Mouse (Mus musculus) intestine, embryonic 16.5 days (tissue): Measurements from ENCODE around the gene Sema3f. TPM values are rescaled to one million over a fixed set of nuclear protein-coding genes. Genes with fewer than 3 reads are reported as not detected.

ENCODE experiments used
- ATAC-seq: fragments of 200-750 bp; cut with Nextera tagmentation; 2 replicates; pipeline ENCODE4 v1.8.0; 2017; ENCODE audit warnings: moderate TSS enrichment, moderate library complexity
- H3K27ac ChIP-seq: fragments of 300-500 bp; sonication (generic); 2 replicates; pipeline ENCODE4 v1.5.1; 2014; ENCODE audit warnings: mild to moderate bottlenecking, low read length
- H3K27me3 ChIP-seq: fragments of 300-500 bp; sonication (generic); replicated peaks from 2 replicates; pipeline ENCODE4 v1.6.1; 2014; ENCODE audit warnings: low read length, control low read depth, mixed read lengths; ENCODE audit not compliant: control insufficient read depth, insufficient read depth
- H3K36me3 ChIP-seq: fragments of 300-500 bp; sonication (generic); 2 replicates; pipeline ENCODE4 v1.6.1; 2014; ENCODE audit warnings: low read length, control low read depth; ENCODE audit not compliant: control insufficient read depth, insufficient read depth
- H3K4me1 ChIP-seq: fragments of 300-500 bp; sonication (generic); 2 replicates; pipeline ENCODE4 v1.6.1; 2014; ENCODE audit warnings: low read length, control low read depth, mixed read lengths; ENCODE audit not compliant: control insufficient read depth, insufficient read depth
- H3K4me2 ChIP-seq: fragments of 300-500 bp; sonication (generic); 2 replicates; pipeline ENCODE4 v1.6.1; 2014; ENCODE audit warnings: low read depth, low read length, control low read depth
- H3K4me3 ChIP-seq: fragments of 300-500 bp; sonication (generic); 2 replicates; pipeline ENCODE4 v1.5.1; 2014; ENCODE audit warnings: mild to moderate bottlenecking, low read length
- H3K9ac ChIP-seq: fragments of 300-500 bp; sonication (generic); 2 replicates; pipeline ENCODE4 v1.6.1; 2014; ENCODE audit warnings: low read depth, low read length
- H3K9me3 ChIP-seq: fragments of 300-500 bp; sonication (generic); 2 replicates; pipeline ENCODE4 v1.6.1; 2016; ENCODE audit warnings: low read length, control low read depth; ENCODE audit not compliant: control insufficient read depth
- WGBS: fragments of 180-500 bp; shearing (Covaris S2); extraction: QIAGEN DNeasy Blood & Tissue Kit; methylation state at CpG from one replicate; pipeline ENCODE4 v1.1.7; 2014; 5-methylcytosine and 5-hydroxymethylcytosine counted together
- polyA plus RNA-seq: library from polyadenylated mRNA; unstranded; fragments of >200 nt; fragmentation: Nextera tagmentation; extraction: Ambion mirVana; gene quantifications from 2 replicates; pipeline ENCODE4 v1.2.1, GENCODE M21; 2015

Sema3f gene
- polyA plus RNA-seq, 1 experiment from 2014 or later = 5.7 TPM

DNA sequence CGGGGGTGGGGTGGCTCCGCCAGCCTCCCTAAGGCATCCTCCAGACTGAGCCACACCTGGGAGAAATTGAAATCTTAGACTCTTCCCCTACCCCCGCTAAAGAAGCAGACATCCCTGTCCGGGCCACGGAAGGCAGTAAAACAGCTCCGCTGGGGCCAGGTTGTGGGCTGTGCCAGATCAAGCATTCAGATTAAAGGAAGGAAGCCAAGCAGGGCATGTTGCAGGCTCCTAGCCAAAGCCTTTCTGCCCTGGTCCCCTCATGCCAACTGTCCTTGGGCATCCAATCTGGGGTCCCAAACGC is 25.9 kb upstream of the Sema3f start:
- Histone ChIP-seq H3K9me3 (no peaks in the 10 kb centered on the region), H3K4me3 (0 out of 2 replicates have a peak overlapping the region, but pooled peaks have one; percentile 11), H3K9ac (peak overlapping the region; percentile 19; the same call in 1 of the 2 replicates), H3K27ac (no peak overlapping the region), H3K36me3 (peaks cover 19% of the 10 kb centered on the region), H3K4me2 (peak overlapping the region; percentile 48), H3K27me3 (peaks cover 9% of the 10 kb centered on the region), H3K4me1 (peaks cover 23% of the 10 kb centered on the region)
- no peak for ATAC-seq
- WGBS = 3% methylated on average over 7 of the region's 7 CpGs

DNA sequence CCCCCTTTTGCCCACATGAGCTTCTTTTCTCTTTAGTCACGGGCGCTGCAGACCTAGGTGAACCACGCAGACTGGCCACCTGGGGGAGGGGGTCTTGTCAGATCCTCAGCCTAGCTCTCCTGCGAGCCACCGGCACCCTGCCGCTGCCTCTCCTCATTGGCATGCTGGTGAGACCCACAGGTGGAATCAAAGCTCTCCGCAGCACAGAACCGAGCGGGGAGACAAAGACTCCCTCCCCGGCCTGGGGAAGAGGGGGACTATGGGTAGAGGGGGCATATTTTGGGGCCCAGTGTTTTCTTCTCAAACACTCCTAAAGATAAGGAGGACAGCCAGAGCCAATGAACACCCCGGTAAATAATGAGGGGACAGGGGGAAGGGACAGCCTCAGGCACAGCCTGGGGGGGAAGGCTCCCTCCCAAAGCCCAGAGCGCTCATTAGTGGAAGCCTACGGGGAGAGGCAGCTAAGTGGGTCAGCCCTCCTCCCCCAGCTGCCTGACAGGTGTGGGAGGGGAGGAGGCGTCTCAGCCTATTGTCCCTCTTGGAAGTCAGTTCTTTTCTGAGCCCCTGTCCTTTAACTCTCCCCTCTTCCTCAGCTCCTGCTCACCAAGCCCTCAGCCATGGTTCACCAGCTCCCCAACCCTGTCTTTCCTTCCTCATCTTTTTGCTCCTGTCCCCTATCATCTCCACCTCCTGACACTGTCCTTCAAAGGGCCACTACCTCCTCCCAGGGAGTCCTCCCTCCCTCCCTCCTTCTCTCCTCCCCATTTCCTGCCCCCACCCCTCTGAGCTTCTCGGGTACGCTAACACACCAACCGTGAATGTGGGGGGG is 25.3 kb upstream of the Sema3f start:
- Histone ChIP-seq H3K36me3 (peaks cover 14% of the 10 kb centered on the region), H3K27me3 (peaks cover 9% of the 10 kb centered on the region), H3K9me3 (no peaks in the 10 kb centered on the region), H3K27ac (peak overlapping the region; percentile 39), H3K9ac (peak overlapping the region; percentile 19; the same call in 1 of the 2 replicates), H3K4me2 (peak overlapping the region; percentile 48), H3K4me1 (peaks cover 23% of the 10 kb centered on the region), H3K4me3 (0 out of 2 replicates have a peak overlapping the region, but pooled peaks have one; percentile 11)
- 15% methylated on average over 17 of the region's 17 CpGs for WGBS
- no peak for ATAC-seq

DNA sequence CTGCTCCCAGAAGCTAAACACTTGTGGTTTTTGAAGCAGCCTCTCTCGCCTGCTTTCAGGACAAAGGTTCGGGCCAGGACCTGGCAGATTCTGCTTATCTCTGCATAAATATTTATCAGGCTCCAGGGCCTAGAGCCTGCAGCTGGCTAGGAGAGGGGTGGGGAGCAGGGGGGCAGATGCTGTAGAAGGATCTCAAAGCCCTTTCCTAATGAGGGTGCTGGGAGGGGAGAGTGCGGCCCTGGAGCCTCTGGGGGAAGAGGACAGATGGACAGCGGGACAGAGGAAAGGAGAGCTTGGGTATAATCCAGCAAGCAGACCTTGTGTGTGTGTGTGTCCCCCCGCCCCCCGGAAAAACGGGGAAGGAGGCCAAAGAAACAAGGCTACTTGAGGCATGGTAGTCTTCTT is 24.3 kb upstream of the Sema3f start:
- ATAC-seq = peak; percentile 19
- H3K27ac ChIP-seq = no peak overlapping the region; the same call in 1 of the 2 replicates
- WGBS = 31% methylated on average over 7 of the region's 7 CpGs
- no peak overlapping the region for H3K4me3 ChIP-seq
- H3K4me1 ChIP-seq = peaks cover 23% of the 10 kb centered on the region
- peaks cover 9% of the 10 kb centered on the region for H3K27me3 ChIP-seq
- H3K4me2 ChIP-seq = no peak overlapping the region
- H3K36me3 ChIP-seq = peaks cover 7% of the 10 kb centered on the region; the same call in 1 of the 2 replicates
- no peaks in the 10 kb centered on the region for H3K9me3 ChIP-seq
- no peak overlapping the region for H3K9ac ChIP-seq

DNA sequence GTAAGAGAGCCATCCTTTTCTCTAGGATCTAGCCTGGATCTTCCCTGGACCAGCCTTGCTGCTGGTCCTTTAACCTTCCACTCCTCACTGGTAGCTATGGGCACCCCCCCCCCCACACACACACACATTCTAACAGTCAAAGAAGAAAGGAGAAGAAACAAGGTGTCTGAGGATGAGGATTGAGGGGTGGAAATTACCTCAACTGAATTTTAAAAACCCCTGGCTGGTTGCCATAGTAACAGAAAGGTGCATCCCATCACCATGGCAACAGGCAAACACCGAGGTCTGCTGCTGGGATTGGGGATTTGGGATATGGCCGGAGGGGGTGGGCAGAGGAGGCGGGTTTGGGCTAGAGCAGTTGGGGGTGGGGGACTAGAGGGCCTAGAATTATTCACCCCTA is 19.4 kb upstream of the Sema3f start:
- Histone ChIP-seq H3K4me1 (peaks cover 12% of the 10 kb centered on the region), H3K27me3 (no peaks in the 10 kb centered on the region), H3K36me3 (no peaks in the 10 kb centered on the region), H3K4me3 (no peak overlapping the region), H3K9me3 (no peaks in the 10 kb centered on the region), H3K4me2 (no peak overlapping the region), H3K9ac (no peak overlapping the region), H3K27ac (no peak overlapping the region)
- no peak for ATAC-seq
- 54% methylated on average over 3 of the region's 3 CpGs for WGBS

DNA sequence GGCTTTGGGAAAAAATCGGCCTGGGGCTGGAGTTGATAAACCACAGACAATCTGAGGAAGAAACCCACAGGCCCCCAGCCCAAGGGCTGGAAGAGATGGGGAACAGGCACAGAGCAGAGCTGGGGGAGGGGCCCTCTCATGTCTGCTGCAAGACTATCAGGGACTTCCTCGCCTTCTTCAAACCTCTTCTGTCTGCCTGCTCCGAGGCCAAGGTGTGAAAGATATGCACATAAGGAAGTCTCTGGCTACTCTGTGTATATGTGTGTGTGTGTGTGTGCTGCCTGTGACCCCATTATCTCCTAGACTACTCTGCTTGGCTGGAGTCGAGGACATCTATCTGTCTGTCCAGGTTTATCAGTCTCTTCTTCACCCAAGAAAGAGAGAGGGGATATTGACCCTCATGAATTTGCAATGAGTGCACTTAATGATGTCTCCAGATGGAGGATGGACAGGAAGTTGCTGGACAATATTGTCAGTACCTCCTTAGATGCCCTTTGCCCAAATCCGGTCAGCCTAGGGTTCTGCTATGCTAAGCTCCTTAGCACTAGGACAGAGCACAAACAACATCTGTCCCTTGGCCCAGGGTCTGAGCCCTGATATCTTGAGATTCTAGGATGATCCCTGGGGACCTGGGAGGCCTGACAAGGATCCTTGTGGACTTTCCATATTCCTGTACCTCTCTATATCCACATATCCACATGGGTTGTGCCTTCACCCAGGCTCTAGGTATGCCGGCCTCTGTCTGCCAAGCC is 18.8 kb upstream of the Sema3f start:
- Histone ChIP-seq H3K4me3 (no peak overlapping the region), H3K36me3 (no peaks in the 10 kb centered on the region), H3K9me3 (no peaks in the 10 kb centered on the region), H3K4me2 (no peak overlapping the region), H3K4me1 (peaks cover 15% of the 10 kb centered on the region), H3K27ac (no peak overlapping the region), H3K9ac (no peak overlapping the region), H3K27me3 (no peaks in the 10 kb centered on the region)
- no peak for ATAC-seq
- 63% methylated on average over 6 of the region's 6 CpGs for WGBS

DNA sequence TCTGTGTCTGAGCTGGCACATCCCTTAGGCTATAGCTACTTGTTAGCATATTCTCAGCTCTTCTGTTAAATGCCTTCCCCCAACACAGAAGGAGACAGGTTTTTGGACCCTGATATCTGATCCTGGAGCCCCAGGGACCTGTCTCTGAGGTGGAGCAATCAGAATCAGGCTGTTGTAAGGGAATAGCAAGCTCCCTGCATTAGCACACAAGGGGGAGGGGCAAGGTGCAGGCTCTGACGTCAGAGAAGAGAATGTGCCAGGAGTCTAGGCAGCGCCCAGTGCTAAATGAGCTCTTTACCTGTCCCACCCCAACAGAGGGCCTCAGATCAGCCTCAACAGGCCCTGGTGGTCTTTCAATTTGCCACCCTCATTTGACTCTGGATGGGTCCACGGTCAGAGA is 16.8 kb upstream of the Sema3f start:
- no peak overlapping the region for H3K4me3 ChIP-seq
- H3K27me3 ChIP-seq = no peaks in the 10 kb centered on the region
- no peaks in the 10 kb centered on the region for H3K36me3 ChIP-seq
- H3K9me3 ChIP-seq = no peaks in the 10 kb centered on the region
- H3K27ac ChIP-seq = no peak overlapping the region
- WGBS = 60% methylated on average over 3 of the region's 3 CpGs
- no peak for ATAC-seq
- H3K9ac ChIP-seq = no peak overlapping the region
- peaks cover 29% of the 10 kb centered on the region for H3K4me1 ChIP-seq
- H3K4me2 ChIP-seq = no peak overlapping the region

DNA sequence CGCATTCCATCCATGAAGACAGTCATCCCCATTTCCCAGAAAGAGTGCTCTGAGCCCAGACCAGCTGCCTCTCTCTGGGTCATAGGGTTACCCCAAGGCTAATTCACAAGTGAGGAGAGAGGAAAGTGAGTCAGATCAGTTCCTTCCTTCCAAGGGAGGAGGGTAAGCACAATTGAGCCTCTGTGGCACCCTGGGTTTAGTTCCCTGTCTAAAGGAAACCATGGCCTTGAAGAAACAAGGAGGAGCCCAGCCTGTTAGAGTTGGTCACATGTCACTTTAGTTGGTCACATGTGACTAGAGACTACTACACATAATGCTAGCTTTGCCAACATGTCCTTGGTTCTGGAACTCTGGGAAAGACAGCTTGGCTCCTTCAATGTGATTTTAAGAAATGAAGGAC is 14.5 kb upstream of the Sema3f start:
- Histone ChIP-seq H3K4me1 (peaks cover 29% of the 10 kb centered on the region), H3K4me2 (no peak overlapping the region), H3K27ac (peak overlapping the region; percentile 55), H3K9ac (no peak overlapping the region), H3K4me3 (no peak overlapping the region), H3K36me3 (no peaks in the 10 kb centered on the region), H3K27me3 (no peaks in the 10 kb centered on the region), H3K9me3 (no peaks in the 10 kb centered on the region)
- WGBS = 96% methylated on average over 1 of the region's 1 CpGs
- ATAC-seq = peak; percentile 12; the same call in 1 of the 2 replicates

DNA sequence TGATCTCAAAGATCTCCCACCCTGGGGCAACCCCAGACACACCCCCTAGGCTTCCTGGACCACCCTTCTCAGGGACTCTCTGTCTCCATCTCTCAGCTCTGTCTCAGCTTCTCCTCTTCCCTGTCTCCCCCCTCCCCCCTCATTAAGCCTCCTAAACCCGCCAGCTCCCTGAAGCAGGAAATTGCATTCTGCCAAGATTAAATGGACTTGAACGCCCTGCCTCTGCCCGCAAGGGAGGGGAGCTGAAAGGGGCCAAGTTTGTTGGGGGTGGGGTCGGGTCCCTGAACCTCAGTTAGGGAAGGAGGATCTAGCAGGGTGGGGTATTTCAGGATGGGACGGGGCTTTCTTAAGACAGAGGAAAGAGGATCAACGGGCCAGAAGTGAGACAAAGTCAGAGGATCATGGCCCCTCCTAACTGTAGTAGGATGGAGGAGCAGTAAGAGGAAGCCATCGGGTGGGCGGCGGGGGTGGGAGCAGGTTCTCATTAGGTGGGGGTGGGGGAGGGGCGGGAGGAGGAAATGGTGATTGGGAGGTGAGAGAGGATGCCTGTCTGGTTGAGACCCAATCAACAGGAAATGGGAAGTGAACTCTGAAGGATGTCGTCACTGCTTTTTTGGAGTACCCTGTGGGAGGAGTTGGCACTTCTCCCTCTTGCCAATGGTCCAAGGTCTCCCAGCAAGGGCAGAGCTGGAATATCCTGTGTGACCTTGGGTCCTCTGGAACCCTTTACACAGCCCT is 13.7 kb upstream of the Sema3f start:
- no peaks in the 10 kb centered on the region for H3K27me3 ChIP-seq
- no peaks in the 10 kb centered on the region for H3K36me3 ChIP-seq
- H3K27ac ChIP-seq = peak overlapping the region; percentile 55
- ATAC-seq = peak; percentile 43
- peaks cover 29% of the 10 kb centered on the region for H3K4me1 ChIP-seq
- 0 out of 2 replicates have a peak overlapping the region, but pooled peaks have one; percentile 30 for H3K9ac ChIP-seq
- no peaks in the 10 kb centered on the region for H3K9me3 ChIP-seq
- H3K4me3 ChIP-seq = no peak overlapping the region
- WGBS = 6% methylated on average over 11 of the region's 11 CpGs
- peak overlapping the region; percentile 33 for H3K4me2 ChIP-seq

DNA sequence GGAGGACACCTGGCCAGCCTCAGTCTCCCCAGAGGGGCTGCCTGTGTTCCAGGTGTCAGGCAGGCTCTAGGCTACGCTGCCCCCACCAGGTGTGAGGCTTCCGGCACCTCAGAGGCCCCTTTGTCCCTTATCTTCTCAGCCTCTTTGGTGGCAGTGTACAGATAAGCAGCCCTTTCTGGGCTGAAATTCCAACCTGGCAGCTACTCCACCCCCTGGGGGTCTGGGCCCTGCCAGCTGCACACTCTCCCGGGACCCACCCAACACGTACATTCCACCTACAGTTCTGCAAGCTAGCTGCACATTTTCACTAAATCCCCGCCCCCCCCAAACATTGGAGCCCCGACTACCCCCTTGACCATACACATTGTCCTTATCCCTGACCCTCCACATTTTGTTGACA is 13.0 kb upstream of the Sema3f start:
- peak overlapping the region; percentile 33; the same call in 1 of the 2 replicates for H3K4me2 ChIP-seq
- no peak overlapping the region for H3K4me3 ChIP-seq
- H3K27ac ChIP-seq = no peak overlapping the region
- H3K9ac ChIP-seq = 0 out of 2 replicates have a peak overlapping the region, but pooled peaks have one; percentile 30
- peak; percentile 48 for ATAC-seq
- WGBS = 28% methylated on average over 6 of the region's 6 CpGs
- H3K36me3 ChIP-seq = no peaks in the 10 kb centered on the region
- H3K9me3 ChIP-seq = no peaks in the 10 kb centered on the region
- peaks cover 29% of the 10 kb centered on the region for H3K4me1 ChIP-seq
- no peaks in the 10 kb centered on the region for H3K27me3 ChIP-seq
